ENCODE assay signal across 7 mouse cellular contexts in genomic region chr8:120288122-120288908, GRCm38 (mm10).
DNase-seq lines count a peak whose midpoint lies in the region; ATAC-seq and TF ChIP-seq lines count a peak whose summit lies in the region.

No protein-coding gene starts in this region.

- WGBS in embryonic facial prominence, embryonic 10.5 days, result 31% methylated on average over 21 of the region's 21 CpGs
- 41% methylated on average over 21 of the region's 21 CpGs for WGBS in heart, embryonic 12.5 days
- 45% methylated on average over 21 of the region's 21 CpGs for WGBS in lung, embryonic 16.5 days

- DNase-seq in adipocyte (ENCODE audit: low spot score), result peak; percentile 71
- peak; percentile 74 for DNase-seq in embryonic facial prominence, embryonic 10.5 days (ENCODE audit: low spot score)
- peak; percentile 45 to 78 for DNase-seq in kidney, postnatal 36 days
- peak; percentile 65 for DNase-seq in spleen, adult 12 weeks (ENCODE audit: low spot score)

- peaks cover 45% of the 10 kb centered on the region for H3K4me1 ChIP-seq in E14TG2a.4 (replicated peaks; ENCODE audit: low read depth, low read length)
- peaks cover 89% of the 10 kb centered on the region for H3K4me1 ChIP-seq in embryonic facial prominence, embryonic 10.5 days
- peaks cover 88% of the 10 kb centered on the region for H3K4me1 ChIP-seq in heart, embryonic 12.5 days (replicated peaks)
- H3K4me1 ChIP-seq in lung, embryonic 16.5 days (replicated peaks; ENCODE audit: control insufficient read depth, insufficient read depth, low read length), result peaks cover 72% of the 10 kb centered on the region

- peak overlapping the region; percentile 79 for H3K27ac ChIP-seq in embryonic facial prominence, embryonic 10.5 days (replicated peaks)
- H3K27ac ChIP-seq in heart, embryonic 12.5 days (ENCODE audit: poor library complexity, severe bottlenecking), result peak overlapping the region; percentile 9; the same call in 1 of the 2 replicates
- no peak overlapping the region for H3K27ac ChIP-seq in lung, embryonic 16.5 days (ENCODE audit: low read length)

- ATAC-seq in heart, embryonic 12.5 days (ENCODE audit: insufficient number of reproducible peaks, low FRiP score), result peak; percentile 69
- peak; percentile 9; the same call in 1 of the 2 replicates for ATAC-seq in lung, embryonic 16.5 days (ENCODE audit: low read depth)

- H3K27me3 ChIP-seq in E14TG2a.4 (ENCODE audit: insufficient read depth, low read length), result peaks cover 27% of the 10 kb centered on the region
- peaks cover 43% of the 10 kb centered on the region; the same call in 1 of the 2 replicates for H3K27me3 ChIP-seq in embryonic facial prominence, embryonic 10.5 days (replicated peaks; ENCODE audit: low read depth, poor library complexity, severe bottlenecking)
- H3K27me3 ChIP-seq in heart, embryonic 12.5 days (replicated peaks), result 0 out of 2 replicates have a peak, but pooled peaks cover 3% of the 10 kb centered on the region
- H3K27me3 ChIP-seq in lung, embryonic 16.5 days (ENCODE audit: control insufficient read depth, insufficient read depth, low read depth, low read length), result no peaks in the 10 kb centered on the region

- peak; percentile 80 for TF ChIP-seq CTCF in E14TG2a.4 (conservative IDR thresholded peaks at IDR 0.05; ENCODE audit: low read length)

- peak overlapping the region; percentile 72 for H3K4me3 ChIP-seq in E14TG2a.4 (replicated peaks; ENCODE audit: low read length)
- H3K4me3 ChIP-seq in embryonic facial prominence, embryonic 10.5 days, result 0 out of 2 replicates have a peak overlapping the region, but pooled peaks have one; percentile 4
- H3K4me3 ChIP-seq in heart, embryonic 12.5 days, result no peak overlapping the region
- H3K4me3 ChIP-seq in lung, embryonic 16.5 days (ENCODE audit: low read length), result no peak overlapping the region

- no peaks in the 10 kb centered on the region for H3K9me3 ChIP-seq in E14TG2a.4 (ENCODE audit: low read length)
- no peaks in the 10 kb centered on the region for H3K9me3 ChIP-seq in embryonic facial prominence, embryonic 10.5 days
- H3K9me3 ChIP-seq in heart, embryonic 12.5 days (replicated peaks), result no peaks in the 10 kb centered on the region
- no peaks in the 10 kb centered on the region for H3K9me3 ChIP-seq in lung, embryonic 16.5 days (ENCODE audit: control insufficient read depth, low read length)

- no peak overlapping the region; the same call in 1 of the 2 replicates for H3K9ac ChIP-seq in heart, embryonic 12.5 days
- H3K9ac ChIP-seq in lung, embryonic 16.5 days (ENCODE audit: low read length), result no peak overlapping the region

- peak overlapping the region; percentile 27; the same call in 1 of the 2 replicates for H3K4me2 ChIP-seq in heart, embryonic 12.5 days
- no peak overlapping the region for H3K4me2 ChIP-seq in lung, embryonic 16.5 days (ENCODE audit: low read depth, low read length)

- no peaks in the 10 kb centered on the region for H3K36me3 ChIP-seq in E14TG2a.4 (ENCODE audit: insufficient read depth, low read length)
- no peaks in the 10 kb centered on the region for H3K36me3 ChIP-seq in embryonic facial prominence, embryonic 10.5 days (replicated peaks)
- H3K36me3 ChIP-seq in heart, embryonic 12.5 days, result no peaks in the 10 kb centered on the region
- H3K36me3 ChIP-seq in lung, embryonic 16.5 days (ENCODE audit: control insufficient read depth, insufficient read depth, low read length), result no peaks in the 10 kb centered on the region

Comparison
In these comparisons a context has a peak if more than half of its experiments do, and no peak if none do; other contexts are left out.
1. H3K4me3 ChIP-seq: peak in E14TG2a.4 (single experiment) and embryonic facial prominence, embryonic 10.5 days (single experiment); none in heart, embryonic 12.5 days (single experiment) and lung, embryonic 16.5 days (single experiment).
2. Peak in every context shown above with its lines, with median percentiles within 50 percentile points of each other: DNase-seq.